Mouse (Mus musculus): ENCODE results near the gene Cep250. TPM values are rescaled to one million over a fixed set of nuclear protein-coding genes. Genes with fewer than 3 reads are reported as not detected.

The Cep250 gene
- polyA plus RNA-seq, 1 experiment = 4.7 TPM

Other genes starting within 250 kb of the Cep250 start
- 67.4 and 77.2 TPM in 2 replicates for gene Edem2, start 227.0 kb upstream of the Cep250 start, polyA plus RNA-seq (2012; rRNA removed)
- gene Gm17581, start 220.6 kb upstream of the Cep250 start, polyA plus RNA-seq (2012; rRNA removed) = not detected in 2 replicates
- gene Procr, start 205.3 kb upstream of the Cep250 start, polyA plus RNA-seq (2012; rRNA removed) = 7.9 and 10.1 TPM in 2 replicates
- gene Mmp24, start 181.1 kb upstream of the Cep250 start, polyA plus RNA-seq (2012; rRNA removed) = 0.33 and 1.7 TPM in 2 replicates
- 19.0 and 22.9 TPM in 2 replicates for gene BC029722, start 137.0 kb upstream of the Cep250 start, polyA plus RNA-seq (2012; rRNA removed)
- 288 and 346 TPM in 2 replicates for gene Eif6, start 129.5 kb upstream of the Cep250 start, polyA plus RNA-seq (2012; rRNA removed)
- 0.97 and 1.7 TPM in 2 replicates for gene Fam83c, start 121.6 kb upstream of the Cep250 start, polyA plus RNA-seq (2012; rRNA removed)
- gene Uqcc1, start 26.1 kb upstream of the Cep250 start, polyA plus RNA-seq (2012; rRNA removed) = 26.7 and 31.3 TPM in 2 replicates
- gene Gm15557, start 15.7 kb upstream of the Cep250 start, polyA plus RNA-seq (2012; rRNA removed) = not detected in 2 replicates
- gene Gdf5, start 11.1 kb upstream of the Cep250 start, polyA plus RNA-seq (2012; rRNA removed) = 0.10 and 0.15 TPM in 2 replicates
- 1.4 and 1.8 TPM in 2 replicates for gene 6430550D23Rik, start 51.5 kb downstream of the Cep250 start, polyA plus RNA-seq (2012; rRNA removed)
- gene Ergic3, start 51.6 kb downstream of the Cep250 start, polyA plus RNA-seq (2012; rRNA removed) = 291 and 343 TPM in 2 replicates
- 0.06 and 0.45 TPM in 2 replicates for gene Fer1l4, start 96.5 kb downstream of the Cep250 start, polyA plus RNA-seq (2012; rRNA removed)
- 0.47 and 0.86 TPM in 2 replicates for gene Spag4, start 108.7 kb downstream of the Cep250 start, polyA plus RNA-seq (2012; rRNA removed)
- gene Cpne1, start 155.5 kb downstream of the Cep250 start, polyA plus RNA-seq (2012; rRNA removed) = 28.4 and 52.4 TPM in 2 replicates
- gene Rbm12, start 155.5 kb downstream of the Cep250 start, polyA plus RNA-seq (2012; rRNA removed) = 3.9 and 8.1 TPM in 2 replicates
- 1.1 and 3.1 TPM in 2 replicates for gene Gm28036, start 170.6 kb downstream of the Cep250 start, polyA plus RNA-seq (2012; rRNA removed)
- 172 and 173 TPM in 2 replicates for gene Romo1, start 187.6 kb downstream of the Cep250 start, polyA plus RNA-seq (2012; rRNA removed)
- 34.1 and 48.5 TPM in 2 replicates for gene Nfs1, start 187.7 kb downstream of the Cep250 start, polyA plus RNA-seq (2012; rRNA removed)
- gene Rbm39, start 223.8 kb downstream of the Cep250 start, polyA plus RNA-seq (2012; rRNA removed) = 26.0 and 35.1 TPM in 2 replicates
- gene Phf20, start 240.0 kb downstream of the Cep250 start, polyA plus RNA-seq (2012; rRNA removed) = 5.9 and 7.7 TPM in 2 replicates

All from large intestine, adult 2 months (tissue).